Mouse (Mus musculus): ENCODE data around the gene Prpf18. TPM values are rescaled to one million over a fixed set of nuclear protein-coding genes. Genes with fewer than 3 reads are reported as not detected.
"Not testable (repeated sequence)": the region's sequence is repeated elsewhere in the genome, so short reads cannot be mapped to it uniquely, and the experiment has no call there.

The Prpf18 gene
- polyA plus RNA-seq, 3 experiments from 2014 or later: 44.4 to 67.1 (median 46.9) TPM

DNA sequence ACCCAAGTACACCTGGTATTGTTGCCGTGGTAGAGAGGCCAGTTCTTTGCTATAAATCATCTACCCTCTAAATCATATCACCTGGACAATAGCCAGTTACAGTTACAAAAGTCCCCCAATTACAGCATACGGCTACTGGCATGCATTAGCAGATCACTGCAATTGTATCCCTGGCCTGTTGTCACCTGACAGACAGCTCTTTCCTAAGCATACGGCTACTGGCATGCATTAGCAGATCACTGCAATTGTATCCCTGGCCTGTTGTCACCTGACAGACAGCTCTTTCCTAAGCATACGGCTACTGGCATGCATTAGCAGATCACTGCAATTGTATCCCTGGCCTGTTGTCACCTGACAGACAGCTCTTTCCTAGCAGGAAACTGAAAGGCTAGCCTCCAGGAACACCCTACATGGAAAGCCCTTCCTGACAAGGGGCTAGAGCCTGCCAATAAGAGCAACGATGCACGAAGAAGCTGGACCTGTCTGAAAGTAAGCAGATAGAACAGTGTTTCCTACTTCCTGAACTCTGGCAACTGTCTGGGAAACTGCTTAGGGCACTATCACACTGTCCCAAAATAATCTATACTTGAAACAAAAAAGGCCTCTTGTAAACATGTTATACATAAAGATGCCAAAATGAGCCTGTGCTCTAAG lies 37.5 kb downstream of the Prpf18 start:
- not testable (repeated sequence) for ATAC-seq

- ATAC-seq: no peak
These were observed 40.2 kb downstream of the Prpf18 start for GRCm38 (mm10) chr2:4611704-4612103.

GRCm38 (mm10) chr2:4611295-4611694 lies 40.6 kb downstream of the Prpf18 start:
- ATAC-seq: no peak

DNA sequence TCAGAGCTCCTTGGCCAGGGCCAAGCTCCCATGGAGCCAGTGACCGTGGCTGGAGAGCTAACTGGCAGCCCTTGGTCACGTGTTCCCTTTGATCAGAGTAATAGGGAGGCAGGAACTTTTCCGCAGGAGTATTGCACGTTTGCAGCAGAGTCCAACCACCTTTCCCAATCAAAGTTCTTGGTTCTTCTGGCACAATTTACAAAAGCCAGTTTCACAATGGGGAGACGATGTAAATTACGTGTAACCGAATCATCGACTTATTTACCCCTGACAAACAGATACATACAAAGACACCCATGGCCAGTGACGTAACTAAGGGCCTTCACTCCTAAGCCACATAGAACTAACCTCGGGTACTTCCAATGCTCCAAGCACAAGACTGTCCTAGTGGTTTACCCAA lies 42.5 kb downstream of the Prpf18 start:
- ATAC-seq: no peak

DNA sequence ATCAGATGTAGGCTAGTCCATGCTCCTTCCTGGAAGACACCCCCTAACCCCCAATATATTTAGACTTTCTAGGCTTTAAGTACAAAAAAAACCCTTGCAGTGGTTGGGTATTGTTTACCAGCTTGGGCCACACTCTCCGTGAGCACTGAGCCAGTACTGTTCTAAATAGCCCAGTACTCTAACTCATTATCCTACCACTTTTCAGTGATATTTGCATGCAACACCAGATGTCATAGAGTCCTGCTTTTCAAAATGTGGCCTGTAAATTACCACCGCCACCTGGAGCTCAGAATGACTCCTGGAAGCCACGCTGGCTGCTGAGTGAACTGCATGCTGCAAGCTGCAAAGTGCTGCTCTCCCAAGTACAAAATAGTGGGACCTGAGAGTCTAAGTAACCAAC lies 43.7 kb downstream of the Prpf18 start:
- ATAC-seq: no peak

DNA sequence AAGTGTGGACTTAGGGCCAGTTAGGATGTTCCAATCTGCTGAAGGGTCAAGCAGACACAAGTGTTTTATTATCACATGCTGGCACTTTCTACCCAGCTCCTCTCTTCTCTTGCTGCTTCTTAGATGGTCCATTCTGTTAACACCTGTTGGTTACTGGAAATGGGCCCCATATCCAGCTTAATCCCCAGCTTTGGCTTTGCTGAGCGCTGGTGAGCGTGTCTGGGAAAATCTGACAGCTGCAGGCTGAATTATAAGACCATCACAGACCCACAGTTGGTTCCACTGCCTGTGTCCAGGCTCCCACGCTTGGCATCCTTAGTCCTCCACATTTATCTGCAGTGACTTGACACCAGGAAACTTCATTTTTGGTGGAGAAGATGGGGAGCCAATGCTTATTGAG lies 45.4 kb downstream of the Prpf18 start:
- ATAC-seq: no peak

DNA sequence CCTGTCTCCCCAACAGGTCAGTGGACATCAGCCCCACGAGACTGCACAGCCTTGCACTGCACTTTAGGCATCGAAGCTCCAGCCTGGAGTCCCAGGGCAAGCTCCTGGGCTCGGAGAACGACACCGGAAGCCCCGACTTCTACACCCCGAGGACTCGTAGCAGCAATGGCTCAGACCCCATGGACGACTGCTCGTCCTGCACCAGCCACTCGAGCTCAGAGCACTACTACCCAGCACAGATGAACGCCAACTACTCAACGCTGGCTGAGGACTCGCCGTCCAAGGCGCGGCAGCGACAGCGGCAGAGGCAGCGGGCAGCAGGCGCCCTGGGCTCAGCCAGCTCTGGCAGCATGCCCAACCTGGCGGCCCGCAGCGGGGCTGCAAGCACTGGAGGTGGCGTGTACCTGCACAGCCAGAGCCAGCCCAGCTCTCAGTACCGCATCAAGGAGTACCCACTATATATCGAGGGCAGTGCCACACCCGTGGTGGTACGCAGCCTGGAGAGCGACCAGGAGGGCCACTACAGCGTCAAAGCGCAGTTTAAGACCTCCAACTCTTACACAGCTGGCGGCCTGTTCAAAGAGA lies 48.5 kb downstream of the Prpf18 start:
- no peak for ATAC-seq

DNA sequence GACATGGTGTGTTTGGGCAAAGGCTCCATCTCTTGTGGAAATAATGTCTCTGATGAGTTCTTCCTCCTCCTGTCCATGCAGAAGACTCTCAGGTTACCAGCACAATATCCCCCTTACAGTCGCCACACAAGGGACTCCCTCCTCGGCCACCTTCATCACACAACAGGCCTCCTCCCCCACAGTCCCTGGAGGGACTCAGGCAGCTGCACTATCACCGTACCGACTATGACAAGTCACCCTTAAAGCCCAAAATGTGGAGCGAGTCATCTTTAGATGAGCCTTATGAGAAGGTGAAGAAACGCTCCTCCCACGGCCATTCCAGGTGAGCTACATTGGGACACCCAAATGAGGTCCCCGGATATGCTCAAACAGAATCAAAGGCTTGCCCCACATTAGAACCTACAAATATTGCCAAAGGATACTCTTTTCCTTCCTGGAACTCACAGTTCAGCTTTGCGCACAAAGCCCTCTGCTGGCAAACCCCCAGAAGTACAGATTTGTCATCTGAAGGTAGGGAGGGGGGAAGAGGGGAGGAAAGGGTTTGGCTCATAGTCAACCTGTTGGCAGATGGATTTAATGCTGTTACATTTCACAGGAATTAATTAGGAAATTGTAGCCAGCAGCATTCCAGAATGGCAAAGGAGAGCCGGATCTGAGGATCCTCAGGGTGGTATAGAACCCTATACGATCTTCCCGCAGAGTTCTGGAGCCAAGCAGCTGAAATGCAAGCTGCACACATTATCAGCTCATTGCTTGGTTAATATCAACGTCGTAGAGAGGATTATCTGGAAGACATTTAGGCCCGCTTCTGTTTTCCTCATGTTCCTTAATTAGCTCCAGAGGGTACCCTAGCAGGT lies 50.7 kb downstream of the Prpf18 start:
- ATAC-seq: peak; percentile 68

GRCm38 (mm10) chr2:4596992-4597391 lies 54.9 kb downstream of the Prpf18 start:
- ATAC-seq: no peak

DNA sequence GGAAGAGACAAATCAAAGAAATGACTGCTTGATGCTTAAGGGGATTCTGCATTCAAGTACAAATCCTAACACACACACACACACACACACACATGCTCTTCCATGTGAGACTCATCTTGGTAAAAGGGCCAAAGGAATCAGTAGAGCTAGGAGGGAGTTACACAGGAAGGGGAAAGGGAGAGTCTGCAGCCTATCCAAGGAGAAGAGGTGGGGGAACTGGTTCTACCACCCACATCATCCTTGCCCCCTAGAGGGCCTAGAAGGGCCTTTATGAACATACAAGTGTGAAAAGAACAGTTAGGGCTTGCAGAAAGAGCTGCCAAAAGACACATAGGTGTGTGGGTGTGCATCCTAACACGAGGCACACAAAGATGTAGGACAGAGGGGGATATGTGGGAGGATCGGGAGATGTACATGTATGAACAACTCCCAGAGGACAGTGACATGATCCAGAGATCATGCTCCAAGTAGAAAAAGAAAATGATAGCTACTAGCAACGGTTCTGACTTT lies 58.0 kb downstream of the Prpf18 start:
- ATAC-seq: no peak

DNA sequence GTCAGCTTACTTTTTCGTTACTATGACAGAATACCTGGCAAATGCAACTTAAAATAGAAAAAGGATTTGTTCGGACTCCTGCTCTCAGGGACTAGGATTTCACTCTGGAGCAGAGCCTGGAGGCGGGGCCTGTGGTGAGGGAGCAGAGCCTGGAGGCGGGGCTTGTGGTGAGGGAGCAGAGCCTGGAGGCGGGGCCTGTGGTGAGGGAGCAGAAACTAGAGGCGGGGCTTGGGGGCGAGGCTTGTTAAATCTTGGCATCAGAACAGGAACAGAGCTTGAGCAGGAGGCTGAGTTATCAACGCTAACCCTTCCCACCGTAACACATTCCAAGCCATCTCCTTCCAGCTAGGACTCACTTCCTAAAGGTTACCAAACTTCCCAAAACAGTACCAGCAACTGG lies 58.5 kb downstream of the Prpf18 start:
- ATAC-seq: no peak

GRCm38 (mm10) chr2:4592666-4593065 lies 59.2 kb downstream of the Prpf18 start:
- no peak for ATAC-seq

- ATAC-seq: no peak
These were observed 60.3 kb downstream of the Prpf18 start for GRCm38 (mm10) chr2:4591647-4592046.

DNA sequence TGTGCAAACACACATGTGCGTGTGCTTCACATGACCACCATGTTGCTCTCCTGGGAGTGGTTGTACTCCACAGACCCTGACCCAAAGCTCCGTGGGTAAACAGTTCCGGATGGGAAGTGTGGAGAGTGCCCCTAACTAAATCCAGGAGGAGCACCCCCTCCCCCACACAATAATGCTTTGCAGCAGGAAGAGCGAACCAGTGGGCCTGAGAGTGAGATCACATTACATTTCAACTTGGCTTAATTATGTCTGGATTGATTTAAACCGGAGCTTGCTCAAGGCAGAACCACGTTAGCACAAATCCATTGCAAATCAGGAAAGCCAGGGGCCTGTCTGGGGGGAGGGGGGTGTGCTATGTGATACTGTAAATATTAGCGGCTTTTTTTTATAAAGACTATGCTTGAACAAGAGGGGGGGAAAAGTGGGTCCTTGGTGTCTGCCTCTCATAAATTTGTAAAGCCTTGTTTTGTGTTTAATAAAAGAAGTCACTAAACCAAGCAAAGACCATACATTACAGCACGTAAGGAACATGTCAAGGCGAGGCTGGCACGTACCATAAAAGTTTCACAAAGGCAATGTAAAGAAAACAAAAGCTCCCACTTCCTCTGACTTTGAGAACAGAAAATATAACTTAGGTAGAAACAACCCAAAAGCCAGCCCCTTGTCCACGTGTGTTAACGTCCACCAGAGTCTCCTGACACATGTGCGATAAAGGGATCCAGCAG lies 64.1 kb downstream of the Prpf18 start:
- no peak for ATAC-seq

- ATAC-seq: no peak
These were observed 65.7 kb downstream of the Prpf18 start for GRCm38 (mm10) chr2:4586245-4586644.

DNA sequence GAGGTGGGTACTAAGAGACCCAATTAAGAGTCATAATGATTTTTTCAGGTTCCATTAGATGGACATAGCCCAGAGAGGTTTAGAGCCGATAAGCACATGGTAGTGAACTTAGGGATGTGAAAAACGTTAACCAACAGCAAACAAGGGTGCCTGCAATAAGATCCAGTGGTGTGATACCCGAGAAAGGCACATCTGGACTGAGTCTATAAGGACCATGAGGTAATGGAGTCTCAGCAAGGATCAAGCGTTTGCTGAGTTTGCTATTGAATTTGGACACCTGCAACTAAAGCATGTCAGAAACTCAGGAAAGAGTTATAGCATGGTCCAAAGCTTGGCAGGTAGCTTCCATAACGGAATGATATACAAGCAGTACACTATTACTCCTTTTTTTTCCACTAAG lies 67.7 kb downstream of the Prpf18 start:
- ATAC-seq: no peak

DNA sequence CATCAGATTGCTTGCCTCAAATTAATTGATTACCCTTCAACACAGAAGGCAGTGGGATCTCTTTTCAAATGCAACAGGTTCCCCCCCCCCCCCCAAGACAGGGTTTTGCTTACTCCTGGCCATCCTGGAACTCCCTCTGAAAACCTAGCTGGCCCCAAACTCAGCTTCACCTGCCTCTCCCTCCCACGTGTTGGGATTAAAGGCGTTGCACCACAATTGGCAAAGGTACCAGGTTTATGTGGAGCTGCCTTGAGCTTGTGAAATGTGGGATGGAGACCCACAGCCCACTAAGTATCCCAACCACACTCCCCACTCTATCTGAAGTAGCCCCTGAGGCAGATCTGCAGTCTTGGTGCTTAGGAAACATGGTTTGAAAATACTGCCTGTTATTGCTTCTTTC lies 69.0 kb downstream of the Prpf18 start:
- no peak for ATAC-seq

DNA sequence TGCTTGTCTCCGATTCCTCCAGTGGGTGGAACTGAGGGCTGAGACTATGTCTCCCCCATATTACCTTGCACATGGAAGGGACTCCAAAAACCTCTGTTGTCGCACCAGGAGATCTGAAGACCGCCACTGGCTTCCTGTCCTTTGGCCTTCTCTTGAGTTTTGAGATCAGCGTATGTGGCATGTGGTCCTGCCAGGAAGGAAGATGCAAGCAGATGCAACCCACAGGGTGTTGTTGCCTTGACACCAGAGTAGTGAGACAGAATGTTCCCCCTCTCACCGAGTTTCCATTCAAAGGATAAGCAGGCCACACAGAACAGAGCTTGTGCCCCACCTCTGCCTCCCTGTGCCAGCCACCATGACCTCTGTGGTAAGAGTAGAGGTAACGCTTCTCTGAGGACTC lies 71.2 kb downstream of the Prpf18 start:
- ATAC-seq: no peak

DNA sequence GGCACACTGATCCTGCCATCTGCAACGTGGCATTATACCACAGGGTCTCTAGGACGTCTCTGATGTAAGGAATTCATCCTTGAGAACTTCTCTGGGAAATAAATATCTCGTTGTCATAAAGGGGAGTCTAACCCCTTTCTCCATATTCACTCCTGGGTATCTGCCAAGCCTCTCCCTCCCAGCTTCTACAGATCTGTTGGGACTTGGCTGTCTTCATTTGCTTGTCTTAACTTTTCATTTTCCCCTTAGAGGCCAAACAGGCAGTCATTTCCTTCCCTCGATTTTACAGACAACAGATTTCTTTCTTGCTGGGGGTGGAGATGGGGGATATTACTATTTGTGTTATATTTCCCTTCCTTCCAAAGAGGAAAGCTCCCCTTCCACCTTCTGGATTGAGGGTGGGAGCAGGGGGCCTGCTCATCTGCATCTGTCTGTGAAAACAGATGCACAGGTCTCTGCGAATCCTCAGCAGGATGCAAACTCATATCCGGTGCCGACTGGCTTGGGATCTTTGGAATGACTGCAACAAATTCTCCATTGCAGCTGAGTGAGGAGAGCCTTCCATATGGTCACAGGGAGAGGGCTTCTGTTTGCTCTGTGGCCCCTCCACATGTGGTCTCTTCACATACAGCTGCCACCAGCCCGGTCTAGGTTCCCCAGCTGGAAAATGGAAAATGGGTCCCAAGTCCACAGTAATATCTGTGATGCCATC lies 72.4 kb downstream of the Prpf18 start:
- no peak for ATAC-seq

DNA sequence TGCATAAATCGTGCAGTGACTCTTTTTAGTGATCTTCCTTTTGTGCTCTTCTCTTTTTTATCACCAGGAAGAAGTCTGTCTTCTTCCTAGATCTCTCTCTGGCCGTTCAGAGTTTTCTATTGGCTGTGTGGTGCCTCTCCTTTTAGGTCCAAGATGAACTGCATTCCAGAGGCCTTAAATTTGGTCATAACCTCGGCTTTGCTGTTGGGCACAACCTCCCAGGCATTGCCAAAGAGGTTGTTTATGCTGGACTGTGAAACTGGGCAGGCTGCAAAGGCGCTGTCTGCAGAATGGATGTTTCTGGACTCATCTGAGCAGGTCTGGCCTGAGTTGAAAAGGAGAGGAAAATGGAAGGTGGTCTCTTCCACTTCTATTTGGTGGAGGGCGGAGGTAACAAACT lies 73.6 kb downstream of the Prpf18 start:
- ATAC-seq: no peak

GRCm38 (mm10) chr2:4575975-4576374 lies 75.9 kb downstream of the Prpf18 start:
- ATAC-seq: no peak

GRCm38 (mm10) chr2:4575163-4575562 lies 76.8 kb downstream of the Prpf18 start:
- no peak for ATAC-seq
